Mouse (Mus musculus) limb, embryonic 11.5 days (tissue): ENCODE results near the gene Gnaq. TPM values are rescaled to one million over a fixed set of nuclear protein-coding genes. Genes with fewer than 3 reads are reported as not detected.

Source experiments
- ATAC-seq: fragments of 200-750 bp; cut with Nextera tagmentation; 2 replicates; pipeline ENCODE4 v1.8.0; 2017; ENCODE audit warnings: low read depth; ENCODE audit not compliant: insufficient number of reproducible peaks, low FRiP score, low TSS enrichment
- DNase-seq: peaks from one replicate; pipeline ENCODE4 v3.0.0-alpha.2; 2015; ENCODE audit warnings: low spot score
- H3K27ac ChIP-seq: fragments of 300-500 bp; sonication (generic); replicated peaks from 2 replicates; pipeline ENCODE4 v1.5.1; 2014; ENCODE audit warnings: low read depth, mild to moderate bottlenecking, low read length
- H3K27me3 ChIP-seq: fragments of 300-500 bp; sonication (generic); 2 replicates; pipeline ENCODE4 v1.6.1; 2014; ENCODE audit warnings: mild to moderate bottlenecking, low read length, mixed read lengths; ENCODE audit not compliant: control insufficient read depth, insufficient read depth
- H3K36me3 ChIP-seq: fragments of 300-500 bp; sonication (generic); 2 replicates; pipeline ENCODE4 v1.6.1; 2014; ENCODE audit warnings: mild to moderate bottlenecking, low read length, moderate library complexity, mixed read lengths; ENCODE audit not compliant: control insufficient read depth, insufficient read depth
- H3K4me1 ChIP-seq: fragments of 300-500 bp; sonication (generic); 2 replicates; pipeline ENCODE4 v1.6.1; 2014; ENCODE audit warnings: low read length, mixed read lengths; ENCODE audit not compliant: control insufficient read depth, insufficient read depth
- H3K4me2 ChIP-seq: fragments of 300-500 bp; sonication (generic); 2 replicates; pipeline ENCODE4 v1.6.1; 2014; ENCODE audit warnings: low read depth, mild to moderate bottlenecking, moderate library complexity; ENCODE audit not compliant: severe bottlenecking
- H3K4me3 ChIP-seq: fragments of 300-500 bp; sonication (generic); 2 replicates; pipeline ENCODE4 v1.5.1; 2014; ENCODE audit warnings: low read depth, low read length
- H3K9ac ChIP-seq: fragments of 300-500 bp; sonication (generic); 2 replicates; pipeline ENCODE4 v1.6.1; 2014; ENCODE audit warnings: mild to moderate bottlenecking, low read length
- H3K9me3 ChIP-seq: fragments of 300-500 bp; sonication (generic); 2 replicates; pipeline ENCODE4 v1.6.1; 2016; ENCODE audit warnings: low read length; ENCODE audit not compliant: control insufficient read depth
- WGBS: fragments of 180-500 bp; shearing (Covaris S2); extraction: QIAGEN DNeasy Blood & Tissue Kit; methylation state at CpG from one replicate; pipeline ENCODE4 v1.1.7; 2014; 5-methylcytosine and 5-hydroxymethylcytosine counted together
- polyA plus RNA-seq: library from polyadenylated mRNA; unstranded; fragments of >200 nt; fragmentation: Nextera tagmentation; extraction: Ambion mirVana; gene quantifications from 2 replicates; pipeline ENCODE4 v1.2.1, GENCODE M21; 2014

Gene Gnaq
- polyA plus RNA-seq, 1 experiment from 2014 or later = 14.1 TPM

- H3K9ac ChIP-seq = no peak overlapping the region
- H3K4me3 ChIP-seq = no peak overlapping the region
- H3K27ac ChIP-seq = no peak overlapping the region
- ATAC-seq = no peak
- H3K4me1 ChIP-seq = no peaks in the 10 kb centered on the region
- 88% methylated on average over 11 of the region's 11 CpGs for WGBS
- H3K4me2 ChIP-seq = no peak overlapping the region
- DNase-seq = no peak
- no peaks in the 10 kb centered on the region for H3K9me3 ChIP-seq
- H3K36me3 ChIP-seq = no peaks in the 10 kb centered on the region
- no peaks in the 10 kb centered on the region for H3K27me3 ChIP-seq
Observed at GRCm38 (mm10) chr19:16384957-16385356, 252.3 kb downstream of the Gnaq start.

- Histone ChIP-seq H3K4me2 (no peak overlapping the region), H3K27ac (no peak overlapping the region), H3K4me3 (no peak overlapping the region), H3K36me3 (no peaks in the 10 kb centered on the region), H3K9me3 (no peaks in the 10 kb centered on the region), H3K27me3 (no peaks in the 10 kb centered on the region), H3K9ac (no peak overlapping the region), H3K4me1 (no peaks in the 10 kb centered on the region)
- WGBS = 89% methylated on average over 6 of the region's 6 CpGs
- no peak for DNase-seq
- ATAC-seq = no peak
Observed at GRCm38 (mm10) chr19:16386514-16386913, 253.9 kb downstream of the Gnaq start.

GRCm38 (mm10) chr19:16390192-16390795, 257.7 kb downstream of the Gnaq start:
- no peaks in the 10 kb centered on the region for H3K4me1 ChIP-seq
- H3K4me3 ChIP-seq = no peak overlapping the region
- ATAC-seq (no peak), DNase-seq (no peak)
- 93% methylated on average over 6 of the region's 6 CpGs for WGBS
- H3K9ac ChIP-seq = no peak overlapping the region
- no peaks in the 10 kb centered on the region for H3K36me3 ChIP-seq
- H3K27me3 ChIP-seq = no peaks in the 10 kb centered on the region
- H3K4me2 ChIP-seq = no peak overlapping the region
- no peaks in the 10 kb centered on the region for H3K9me3 ChIP-seq
- no peak overlapping the region for H3K27ac ChIP-seq

- WGBS = 92% methylated on average over 5 of the region's 5 CpGs
- Histone ChIP-seq H3K4me2 (no peak overlapping the region), H3K27me3 (no peaks in the 10 kb centered on the region), H3K9ac (no peak overlapping the region), H3K9me3 (no peaks in the 10 kb centered on the region), H3K4me1 (no peaks in the 10 kb centered on the region), H3K36me3 (no peaks in the 10 kb centered on the region), H3K4me3 (no peak overlapping the region), H3K27ac (no peak overlapping the region)
- ATAC-seq (no peak), DNase-seq (no peak)
Observed at GRCm38 (mm10) chr19:16394381-16394780, 261.8 kb downstream of the Gnaq start.

- no peaks in the 10 kb centered on the region for H3K27me3 ChIP-seq
- no peak overlapping the region for H3K4me3 ChIP-seq
- no peaks in the 10 kb centered on the region for H3K36me3 ChIP-seq
- H3K4me2 ChIP-seq = no peak overlapping the region
- no peak for ATAC-seq
- DNase-seq = no peak
- no peak overlapping the region for H3K27ac ChIP-seq
- no peaks in the 10 kb centered on the region for H3K4me1 ChIP-seq
- WGBS = 66% methylated on average over 6 of the region's 6 CpGs
- no peaks in the 10 kb centered on the region for H3K9me3 ChIP-seq
- no peak overlapping the region for H3K9ac ChIP-seq
Observed at GRCm38 (mm10) chr19:16403101-16403500, 270.5 kb downstream of the Gnaq start.

- DNase-seq = no peak
- Histone ChIP-seq H3K36me3 (no peaks in the 10 kb centered on the region), H3K9me3 (no peaks in the 10 kb centered on the region), H3K27ac (no peak overlapping the region), H3K4me1 (no peaks in the 10 kb centered on the region), H3K4me2 (no peak overlapping the region), H3K4me3 (no peak overlapping the region), H3K9ac (no peak overlapping the region), H3K27me3 (no peaks in the 10 kb centered on the region)
- no peak for ATAC-seq
- WGBS = 79% methylated on average over 1 of the region's 1 CpGs
Observed at GRCm38 (mm10) chr19:16407727-16408126, 275.1 kb downstream of the Gnaq start.

GRCm38 (mm10) chr19:16411302-16411701, 278.7 kb downstream of the Gnaq start:
- no peak for ATAC-seq
- no peak for DNase-seq
- no peaks in the 10 kb centered on the region for H3K4me1 ChIP-seq
- H3K36me3 ChIP-seq = no peaks in the 10 kb centered on the region
- no peak overlapping the region for H3K4me3 ChIP-seq
- H3K27me3 ChIP-seq = no peaks in the 10 kb centered on the region
- H3K9me3 ChIP-seq = no peaks in the 10 kb centered on the region
- H3K9ac ChIP-seq = no peak overlapping the region
- no peak overlapping the region for H3K27ac ChIP-seq
- H3K4me2 ChIP-seq = no peak overlapping the region

GRCm38 (mm10) chr19:16418086-16418663, 285.5 kb downstream of the Gnaq start:
- no peak overlapping the region for H3K9ac ChIP-seq
- H3K4me2 ChIP-seq = no peak overlapping the region
- no peaks in the 10 kb centered on the region for H3K9me3 ChIP-seq
- DNase-seq = no peak
- H3K4me1 ChIP-seq = no peaks in the 10 kb centered on the region
- no peaks in the 10 kb centered on the region for H3K27me3 ChIP-seq
- 92% methylated on average over 5 of the region's 5 CpGs for WGBS
- ATAC-seq = no peak
- no peak overlapping the region for H3K27ac ChIP-seq
- H3K36me3 ChIP-seq = no peaks in the 10 kb centered on the region
- no peak overlapping the region for H3K4me3 ChIP-seq

GRCm38 (mm10) chr19:16425596-16425995, 293.0 kb downstream of the Gnaq start:
- Histone ChIP-seq H3K4me1 (no peaks in the 10 kb centered on the region), H3K9ac (no peak overlapping the region), H3K27ac (no peak overlapping the region), H3K4me3 (no peak overlapping the region), H3K9me3 (peaks cover 2% of the 10 kb centered on the region; the same call in 1 of the 2 replicates), H3K27me3 (no peaks in the 10 kb centered on the region), H3K36me3 (no peaks in the 10 kb centered on the region), H3K4me2 (no peak overlapping the region)
- WGBS = 94% methylated on average over 2 of the region's 2 CpGs
- ATAC-seq = no peak
- no peak for DNase-seq
